Mouse (Mus musculus) G1E (cell line): Measurements from ENCODE around the gene Zc3h4.

Experiments used
- CTCF ChIP-seq: IDR thresholded peaks from 2 replicates; pipeline ENCODE4 v1.5.1; 2012; ENCODE audit warnings: low read depth, low read length, inconsistent platforms, mixed read lengths
- GATA1 ChIP-seq: IDR thresholded peaks from 2 replicates; pipeline ENCODE4 v1.6.1; 2012; ENCODE audit warnings: borderline replicate concordance, low read length, inconsistent platforms, mixed read lengths
- POLR2AphosphoS5 ChIP-seq: IDR thresholded peaks from 2 replicates; pipeline ENCODE4 v1.6.1; 2012; ENCODE audit warnings: low read depth, low read length, inconsistent platforms; ENCODE audit not compliant: insufficient replicate concordance

DNA sequence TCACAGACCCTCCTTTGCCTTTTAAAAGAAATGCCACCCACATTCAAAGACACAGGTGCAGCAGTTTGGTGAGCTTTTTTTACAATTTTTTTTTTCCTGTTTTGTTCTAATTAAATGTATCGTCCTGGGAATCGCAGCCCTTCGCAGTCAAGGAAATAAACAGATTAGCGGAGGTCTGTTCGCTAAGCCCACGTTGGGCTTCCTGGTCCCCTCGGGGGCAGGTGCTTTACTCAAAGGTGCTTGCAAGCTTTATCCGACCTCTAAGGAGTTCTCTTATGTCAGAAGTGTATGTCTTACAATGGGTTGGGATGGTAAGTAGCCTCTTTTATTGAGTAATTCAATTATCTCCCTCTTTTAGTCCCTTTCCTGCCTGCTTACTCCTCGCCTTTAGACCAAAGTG is 1.7 kb downstream of the Zc3h4 start:
- TF ChIP-seq CTCF (no peak), GATA1 (no peak), POLR2AphosphoS5 (no peak)
